Mouse (Mus musculus): ENCODE data around the gene P2rx5.

DNA sequence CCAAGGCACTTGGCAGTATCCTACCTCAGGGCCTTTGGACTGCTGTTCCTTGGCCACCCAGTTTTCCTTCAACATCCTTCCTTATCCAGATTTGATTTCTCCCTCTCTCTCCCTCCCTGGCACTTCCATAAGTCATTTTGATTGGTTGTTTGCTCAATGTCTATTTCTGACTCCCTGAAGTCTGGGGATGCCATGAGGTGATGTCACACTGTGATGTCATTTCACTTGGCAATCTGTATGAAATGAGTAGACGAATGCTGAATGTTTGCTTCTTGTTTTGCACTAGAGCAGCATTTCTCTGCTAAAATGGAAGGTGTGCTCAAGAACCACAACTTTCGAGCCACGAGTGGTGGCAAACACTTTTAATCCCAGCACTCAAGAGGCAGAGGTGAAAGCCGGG, 1.4 kb downstream of the P2rx5 start:
- TF ChIP-seq POLR2A (IDR thresholded peaks at IDR 0.05; ENCODE audit: extremely low read depth, insufficient read depth, low read length) = no peak
- no peak for TF ChIP-seq CTCF (IDR thresholded peaks at IDR 0.05; ENCODE audit: extremely low read depth, insufficient read depth, low read length)

Data from cortical plate, adult 2 months (tissue).